In genomic region chr3:115968745-115969530, GRCm38 (mm10) we compare ENCODE assay signal across 10 mouse cellular contexts. TPM values are rescaled to one million over a fixed set of nuclear protein-coding genes. Genes with fewer than 3 reads are reported as not detected.
A peak's percentile ranks its signal among the peaks of the same experiment; 100 is the strongest.
DNase-seq lines count a peak whose midpoint lies in the region; ATAC-seq lines count a peak whose summit lies in the region.
"Had no signal": no experiment of that assay in that cellular context is flagged by ENCODE, and none has a peak within 500 bp of the region (broad histone marks: within the 10 kb centered on the region; RNA-seq: fewer than 3 reads in every experiment).

No protein-coding gene starts in this region.

- H3K9ac ChIP-seq in neural tube, embryonic 13.5 days = no peak overlapping the region

- H3K4me1 ChIP-seq in neural tube, embryonic 13.5 days (replicated peaks) = 0 out of 2 replicates have a peak, but pooled peaks cover 4% of the 10 kb centered on the region

- 86% methylated on average over 10 of the region's 10 CpGs for WGBS in neural tube, embryonic 13.5 days

- no peaks in the 10 kb centered on the region for H3K9me3 ChIP-seq in neural tube, embryonic 13.5 days

- no peak overlapping the region for H3K4me2 ChIP-seq in neural tube, embryonic 13.5 days
- H3K4me2 ChIP-seq: heart, embryonic 11.5 days had no signal

- H3K36me3 ChIP-seq in neural tube, embryonic 13.5 days = peaks cover 45% of the 10 kb centered on the region

- H3K27ac ChIP-seq in neural tube, embryonic 13.5 days (replicated peaks) = no peak overlapping the region

- DNase-seq in frontal cortex, postnatal 25 days (ENCODE audit: low spot score in 2 of 2) = no peak
- DNase-seq in ovary, postnatal 14 days (ENCODE audit: low spot score) = peak; percentile 2
- DNase-seq in ovary, postnatal 36 days (ENCODE audit: low spot score) = no peak
- DNase-seq in gastrocnemius, postnatal 36 days = peak; percentile 25 to 35
- no peak for DNase-seq in thymus, postnatal 4 days
- DNase-seq in left cerebral cortex, adult 18-20 months (ENCODE audit: low spot score in 2 of 2) = no peak
- DNase-seq: cerebellum, postnatal 14 days had no signal

- H3K27me3 ChIP-seq in neural tube, embryonic 13.5 days = no peaks in the 10 kb centered on the region

- peak; percentile 59 for ATAC-seq in frontal cortex, adult (ENCODE audit: low TSS enrichment)
- ATAC-seq in neural tube, embryonic 13.5 days (ENCODE audit: low read depth) = peak; percentile 74; the same call in 1 of the 2 replicates

- H3K4me3 ChIP-seq in neural tube, embryonic 13.5 days = no peak overlapping the region

- intact Hi-C loops in gastrocnemius, postnatal 36 days (cut with DNase I) = no loop called here

RNA-seq across cellular contexts. Expression of gene Slc30a7, which starts 38.3 kb away (rescaled TPM):
- total RNA-seq in gastrocnemius, postnatal 36 days (2021) = 1 to 10 TPM; 5.7 to 5.8 TPM
- 15.0 and 18.9 TPM in 2 replicates for polyA plus RNA-seq in neural tube, embryonic 13.5 days (2015; fragmentation: Nextera tagmentation; extraction: Ambion mirVana)
- 10 to 100 TPM; 30.9 to 31.4 TPM for total RNA-seq in left cerebral cortex, adult 18-20 months (2021)

RNA-seq across cellular contexts. Expression of gene Extl2, which starts 38.3 kb away (rescaled TPM):
- 1 to 10 TPM; 8.3 to 9.1 TPM for total RNA-seq in gastrocnemius, postnatal 36 days (2021)
- polyA plus RNA-seq in neural tube, embryonic 13.5 days (2015; fragmentation: Nextera tagmentation; extraction: Ambion mirVana) = 33.0 and 36.1 TPM in 2 replicates
- 10 to 100 TPM; 76.9 to 77.5 TPM for total RNA-seq in left cerebral cortex, adult 18-20 months (2021)

Comparison
In these comparisons a context has a peak if more than half of its experiments do, and no peak if none do; other contexts are left out.
1. DNase-seq: peak in ovary, postnatal 14 days (single experiment) and gastrocnemius, postnatal 36 days (2 of 2); none in frontal cortex, postnatal 25 days (0 of 2), ovary, postnatal 36 days (single experiment), thymus, postnatal 4 days (single experiment) and left cerebral cortex, adult 18-20 months (0 of 2).
2. RNA of gene Slc30a7, which starts 38.3 kb away (total RNA-seq): 30.9 to 31.4 TPM in left cerebral cortex, adult 18-20 months; 5.7 to 5.8 TPM in gastrocnemius, postnatal 36 days; every median in the first group is over 4 times any median in the second.
3. RNA of gene Extl2, which starts 38.3 kb away (total RNA-seq): 76.9 to 77.5 TPM in left cerebral cortex, adult 18-20 months; 8.3 to 9.1 TPM in gastrocnemius, postnatal 36 days; every median in the first group is over 4 times any median in the second.